Comparison of ENCODE assay signal across 15 mouse cellular contexts in genomic region chr3:104577228-104577927, GRCm38 (mm10).
"Had no signal": no experiment of that assay in that cellular context is flagged by ENCODE, and none has a peak within 500 bp of the region (broad histone marks: within the 10 kb centered on the region; RNA-seq: fewer than 3 reads in every experiment).

No protein-coding gene starts in this region.

- H3K9me3 ChIP-seq: hindbrain, embryonic 13.5 days; intestine, embryonic 15.5 days; limb, embryonic 13.5 days; midbrain, embryonic 10.5 days; neural tube, embryonic 12.5 days had no signal

- H3K4me1 ChIP-seq: hindbrain, embryonic 13.5 days; intestine, embryonic 15.5 days; limb, embryonic 13.5 days; neural tube, embryonic 12.5 days had no signal

- DNase-seq: kidney, adult 18-20 months; kidney, postnatal 10 days; left cerebral cortex, postnatal 4 days; lung, adult 18-20 months; lung, postnatal 10 days; midbrain, embryonic 14.5 days; right cerebral cortex, postnatal 4 days; spleen, adult 18-20 months; thymus, adult 18-20 months had no signal

- H3K36me3 ChIP-seq: hindbrain, embryonic 13.5 days; intestine, embryonic 15.5 days; limb, embryonic 13.5 days; midbrain, embryonic 10.5 days; neural tube, embryonic 12.5 days had no signal

- H3K9ac ChIP-seq: hindbrain, embryonic 13.5 days; intestine, embryonic 15.5 days; limb, embryonic 13.5 days; neural tube, embryonic 12.5 days had no signal

- ATAC-seq: hindbrain, postnatal 0 days; intestine, embryonic 15.5 days had no signal

- H3K4me2 ChIP-seq: hindbrain, embryonic 13.5 days; intestine, embryonic 15.5 days; limb, embryonic 13.5 days; neural tube, embryonic 12.5 days had no signal

- H3K27me3 ChIP-seq: hindbrain, embryonic 13.5 days; intestine, embryonic 15.5 days; limb, embryonic 13.5 days; neural tube, embryonic 12.5 days had no signal

- H3K27ac ChIP-seq: hindbrain, embryonic 13.5 days; hindbrain, postnatal 0 days; intestine, embryonic 15.5 days; limb, embryonic 13.5 days; midbrain, embryonic 10.5 days; neural tube, embryonic 12.5 days had no signal

- H3K4me3 ChIP-seq: hindbrain, embryonic 13.5 days; intestine, embryonic 15.5 days; limb, embryonic 13.5 days; midbrain, embryonic 10.5 days; neural tube, embryonic 12.5 days had no signal
